16 mouse cellular contexts compared by ENCODE assay signal in the genomic region with DNA sequence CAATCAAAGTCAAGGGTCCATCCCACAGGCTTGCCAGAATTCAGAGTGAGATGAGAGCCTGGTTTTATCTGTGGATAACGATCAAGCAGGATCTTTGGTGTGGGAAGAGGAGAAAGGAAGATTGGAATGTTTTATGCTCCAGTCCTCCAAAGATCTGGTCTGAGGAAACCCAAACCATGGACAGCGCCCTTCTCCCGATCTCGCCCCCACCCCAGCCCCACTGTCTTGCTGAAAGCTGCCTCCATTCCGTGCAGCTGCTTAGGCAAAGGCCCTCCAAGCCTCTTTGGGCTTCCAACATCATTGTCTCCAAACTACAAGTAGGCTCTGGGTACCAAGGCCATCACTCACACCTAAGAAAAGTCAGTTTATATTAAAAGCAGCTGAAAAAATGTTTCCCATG.
DNase-seq lines count a peak whose midpoint lies in the region; ATAC-seq lines count a peak whose summit lies in the region.
"Had no signal": no experiment of that assay in that cellular context is flagged by ENCODE, and none has a peak within 500 bp of the region (broad histone marks: within the 10 kb centered on the region; RNA-seq: fewer than 3 reads in every experiment).

No protein-coding gene starts in this region.

- H3K27ac ChIP-seq in kidney, embryonic 15.5 days, result no peak overlapping the region
- no peak overlapping the region for H3K27ac ChIP-seq in limb, embryonic 10.5 days
- H3K27ac ChIP-seq: forebrain, embryonic 13.5 days; heart, embryonic 15.5 days; hindbrain, embryonic 13.5 days; layer of hippocampus, adult 2 months had no signal

- no peak overlapping the region for H3K4me3 ChIP-seq in kidney, embryonic 15.5 days (replicated peaks)
- no peak overlapping the region for H3K4me3 ChIP-seq in limb, embryonic 10.5 days
- H3K4me3 ChIP-seq: forebrain, embryonic 13.5 days; heart, embryonic 15.5 days; hindbrain, embryonic 13.5 days; layer of hippocampus, adult 2 months had no signal

- no peaks in the 10 kb centered on the region for H3K4me1 ChIP-seq in kidney, embryonic 15.5 days
- H3K4me1 ChIP-seq in limb, embryonic 10.5 days, result no peaks in the 10 kb centered on the region
- H3K4me1 ChIP-seq: forebrain, embryonic 13.5 days; heart, embryonic 15.5 days had no signal

- no peak for ATAC-seq in kidney, embryonic 15.5 days (replicated peaks; ENCODE audit: low FRiP score)
- ATAC-seq: forebrain, embryonic 13.5 days; intestine, postnatal 0 days; lung, postnatal 0 days had no signal

- no peaks in the 10 kb centered on the region for H3K9me3 ChIP-seq in kidney, embryonic 15.5 days (replicated peaks)
- no peaks in the 10 kb centered on the region for H3K9me3 ChIP-seq in limb, embryonic 10.5 days (replicated peaks)
- H3K9me3 ChIP-seq: forebrain, embryonic 13.5 days; heart, embryonic 15.5 days; hindbrain, embryonic 13.5 days had no signal

- H3K36me3 ChIP-seq in kidney, embryonic 15.5 days, result no peaks in the 10 kb centered on the region
- H3K36me3 ChIP-seq in limb, embryonic 10.5 days, result no peaks in the 10 kb centered on the region
- H3K36me3 ChIP-seq: heart, embryonic 15.5 days; hindbrain, embryonic 13.5 days had no signal

- WGBS in kidney, embryonic 15.5 days, result 23% methylated on average over 5 of the region's 5 CpGs
- WGBS in limb, embryonic 10.5 days, result 38% methylated on average over 5 of the region's 5 CpGs

- no peak overlapping the region for H3K4me2 ChIP-seq in kidney, embryonic 15.5 days
- H3K4me2 ChIP-seq: forebrain, embryonic 13.5 days; heart, embryonic 15.5 days; hindbrain, embryonic 13.5 days; liver, embryonic 11.5 days had no signal

- no peak overlapping the region for H3K9ac ChIP-seq in kidney, embryonic 15.5 days
- H3K9ac ChIP-seq: forebrain, embryonic 13.5 days; heart, embryonic 15.5 days; hindbrain, embryonic 13.5 days had no signal

- peak; percentile 8 for DNase-seq in kidney, postnatal 14 days
- peak; percentile 8 for DNase-seq in NIH3T3 (ENCODE audit: low read depth)
- peak; percentile 38 for DNase-seq in embryo, embryonic 10 days (ENCODE audit: low spot score)
- peak; percentile 49 for DNase-seq in limb, embryonic 10.5 days (ENCODE audit: low spot score)
- DNase-seq in thymus, postnatal 14 days, result no peak
- no peak for DNase-seq in ovary, postnatal 10 days (ENCODE audit: low spot score)
- DNase-seq: adrenal gland, postnatal 25 days; cerebellum, postnatal 10 days had no signal

- H3K27me3 ChIP-seq in kidney, embryonic 15.5 days, result no peaks in the 10 kb centered on the region
- H3K27me3 ChIP-seq in limb, embryonic 10.5 days (ENCODE audit: low read depth, poor library complexity, severe bottlenecking), result no peaks in the 10 kb centered on the region
- H3K27me3 ChIP-seq: forebrain, embryonic 13.5 days; hindbrain, embryonic 13.5 days had no signal

Comparison
In these comparisons a context has a peak if more than half of its experiments do, and no peak if none do; other contexts are left out.
1. DNase-seq: peak in kidney, postnatal 14 days (single experiment), NIH3T3 (single experiment), embryo, embryonic 10 days (single experiment) and limb, embryonic 10.5 days (single experiment); none in thymus, postnatal 14 days (single experiment) and ovary, postnatal 10 days (single experiment).